Mouse (Mus musculus) small intestine, adult 10 weeks (tissue): ENCODE results near the gene Taar3. TPM values are rescaled to one million over a fixed set of nuclear protein-coding genes. Genes with fewer than 3 reads are reported as not detected.

Source experiments
- polyA plus RNA-seq: library from polyadenylated mRNA; stranded (reverse); fragments of 350-450 nt; fragmentation: Illumina TruSeq; extraction: RNeasy Lipid Tissue Mini Kit (QIAGEN cat#74804); gene quantifications from one replicate; pipeline ENCODE4 v1.2.3, GENCODE M21; 2014; ENCODE audit warnings: low replicate concordance

Gene Taar3
- not detected for polyA plus RNA-seq

GRCm38 (mm10) chr10:23949508-23950005 lies at the start of gene Taar3:
Gene Taar3, plus strand, starts transcription at chr10:23949558.

GRCm38 (mm10) chr10:23920056-23920455 lies 29.3 kb upstream of the Taar3 start, which contains the start of gene Taar1:
Gene Taar1, plus strand, starts transcription at chr10:23920356.

GRCm38 (mm10) chr10:23938312-23938711 lies 11.0 kb upstream of the Taar3 start, which contains the start of gene Taar2:
Gene Taar2, plus strand, starts transcription at chr10:23938572.

GRCm38 (mm10) chr10:23960444-23960915 lies 11.1 kb downstream of the Taar3 start, which contains the start of gene Taar4:
Gene Taar4, plus strand, starts transcription at chr10:23960494.

GRCm38 (mm10) chr10:23970656-23971165 lies 21.4 kb downstream of the Taar3 start, which contains the start of gene Taar5:
Gene Taar5, plus strand, starts transcription at chr10:23970706.

GRCm38 (mm10) chr10:23985546-23985945 lies 36.2 kb downstream of the Taar3 start, which contains the start of gene Taar6:
Gene Taar6, minus strand, starts transcription at chr10:23985646.

GRCm38 (mm10) chr10:23993381-23993780 lies 44.0 kb downstream of the Taar3 start, which contains the start of gene Taar7a:
Gene Taar7a, minus strand, starts transcription at chr10:23993481.

GRCm38 (mm10) chr10:23999639-24000038 lies 50.3 kb downstream of the Taar3 start, which contains the start of gene Taar7b:
Gene Taar7b, plus strand, starts transcription at chr10:23999939.

Other genes starting within 250 kb of the Taar3 start
- gene Rps12, start 162.3 kb upstream of the Taar3 start, polyA plus RNA-seq, result 248 TPM
- gene Slc18b1, start 152.6 kb upstream of the Taar3 start, polyA plus RNA-seq, result 64.9 TPM
- 0.30 TPM for gene Vnn3, start 98.1 kb upstream of the Taar3 start, polyA plus RNA-seq
- gene Vnn1, start 54.9 kb upstream of the Taar3 start, polyA plus RNA-seq, result 150 TPM
- not detected for gene Taar1, start 29.2 kb upstream of the Taar3 start, polyA plus RNA-seq
- not detected for gene Taar2, start 11.0 kb upstream of the Taar3 start, polyA plus RNA-seq
- gene Taar4, start 10.9 kb downstream of the Taar3 start, polyA plus RNA-seq, result not detected
- not detected for gene Taar5, start 21.1 kb downstream of the Taar3 start, polyA plus RNA-seq
- gene Taar6, start 36.1 kb downstream of the Taar3 start, polyA plus RNA-seq, result not detected
- gene Taar7a, start 43.9 kb downstream of the Taar3 start, polyA plus RNA-seq, result not detected
- not detected for gene Taar7b, start 50.4 kb downstream of the Taar3 start, polyA plus RNA-seq
- gene Taar7d, start 77.7 kb downstream of the Taar3 start, polyA plus RNA-seq, result not detected
- not detected for gene Taar7e, start 88.1 kb downstream of the Taar3 start, polyA plus RNA-seq
- gene Taar7f, start 100.0 kb downstream of the Taar3 start, polyA plus RNA-seq, result not detected
- not detected for gene Taar8a, start 126.9 kb downstream of the Taar3 start, polyA plus RNA-seq
- not detected for gene Taar8b, start 142.7 kb downstream of the Taar3 start, polyA plus RNA-seq
- gene Taar8c, start 152.4 kb downstream of the Taar3 start, polyA plus RNA-seq, result 0.45 TPM
- not detected for gene Taar9, start 160.0 kb downstream of the Taar3 start, polyA plus RNA-seq
- 266 TPM for gene Stx7, start 199.7 kb downstream of the Taar3 start, polyA plus RNA-seq